Mouse (Mus musculus) midbrain, embryonic 16.5 days (tissue): Measurements from ENCODE around the gene Fgf15. TPM values are rescaled to one million over a fixed set of nuclear protein-coding genes. Genes with fewer than 3 reads are reported as not detected.

ENCODE experiments used
- ATAC-seq: fragments of 200-750 bp; cut with Nextera tagmentation; 2 replicates; pipeline ENCODE4 v1.8.0; 2017; ENCODE audit warnings: moderate TSS enrichment
- H3K27ac ChIP-seq: fragments of 300-500 bp; sonication (generic); 2 replicates; pipeline ENCODE4 v1.5.1; 2014; ENCODE audit warnings: mild to moderate bottlenecking, low read length, mixed read lengths
- H3K27me3 ChIP-seq: fragments of 300-500 bp; sonication (generic); 2 replicates; pipeline ENCODE4 v1.6.1; 2014; ENCODE audit warnings: low read depth, low read length, mixed read lengths; ENCODE audit not compliant: control insufficient read depth, insufficient read depth
- H3K36me3 ChIP-seq: fragments of 300-500 bp; sonication (generic); 2 replicates; pipeline ENCODE4 v1.6.1; 2014; ENCODE audit warnings: mild to moderate bottlenecking, low read length, moderate library complexity, mixed read lengths; ENCODE audit not compliant: control insufficient read depth, insufficient read depth
- H3K4me1 ChIP-seq: fragments of 300-500 bp; sonication (generic); 2 replicates; pipeline ENCODE4 v1.6.1; 2014; ENCODE audit warnings: mild to moderate bottlenecking, low read length, mixed read lengths; ENCODE audit not compliant: control insufficient read depth, insufficient read depth
- H3K4me2 ChIP-seq: fragments of 300-500 bp; sonication (generic); 2 replicates; pipeline ENCODE4 v1.6.1; 2014; ENCODE audit warnings: mild to moderate bottlenecking, low read length, mixed read lengths
- H3K4me3 ChIP-seq: fragments of 300-500 bp; sonication (generic); 2 replicates; pipeline ENCODE4 v1.5.1; 2014; ENCODE audit warnings: low read depth, mild to moderate bottlenecking, low read length, moderate library complexity, mixed read lengths
- H3K9ac ChIP-seq: fragments of 300-500 bp; sonication (generic); 2 replicates; pipeline ENCODE4 v1.6.1; 2014; ENCODE audit warnings: low read depth, low read length, mixed read lengths
- H3K9me3 ChIP-seq: fragments of 300-500 bp; sonication (generic); replicated peaks from 2 replicates; pipeline ENCODE4 v1.6.1; 2014; ENCODE audit warnings: mild to moderate bottlenecking, low read length, mixed read lengths; ENCODE audit not compliant: control insufficient read depth, poor library complexity, severe bottlenecking
- WGBS: fragments of 180-500 bp; shearing (Covaris S2); extraction: QIAGEN DNeasy Blood & Tissue Kit; methylation state at CpG from one replicate; pipeline ENCODE4 v1.1.7; 2014; 5-methylcytosine and 5-hydroxymethylcytosine counted together
- polyA plus RNA-seq: library from polyadenylated mRNA; unstranded; fragments of >200 nt; fragmentation: Nextera tagmentation; extraction: Ambion mirVana; gene quantifications from 2 replicates; pipeline ENCODE4 v1.2.1, GENCODE M21; 2015

Gene Fgf15
- polyA plus RNA-seq, 1 experiment from 2014 or later: 19.0 TPM

DNA sequence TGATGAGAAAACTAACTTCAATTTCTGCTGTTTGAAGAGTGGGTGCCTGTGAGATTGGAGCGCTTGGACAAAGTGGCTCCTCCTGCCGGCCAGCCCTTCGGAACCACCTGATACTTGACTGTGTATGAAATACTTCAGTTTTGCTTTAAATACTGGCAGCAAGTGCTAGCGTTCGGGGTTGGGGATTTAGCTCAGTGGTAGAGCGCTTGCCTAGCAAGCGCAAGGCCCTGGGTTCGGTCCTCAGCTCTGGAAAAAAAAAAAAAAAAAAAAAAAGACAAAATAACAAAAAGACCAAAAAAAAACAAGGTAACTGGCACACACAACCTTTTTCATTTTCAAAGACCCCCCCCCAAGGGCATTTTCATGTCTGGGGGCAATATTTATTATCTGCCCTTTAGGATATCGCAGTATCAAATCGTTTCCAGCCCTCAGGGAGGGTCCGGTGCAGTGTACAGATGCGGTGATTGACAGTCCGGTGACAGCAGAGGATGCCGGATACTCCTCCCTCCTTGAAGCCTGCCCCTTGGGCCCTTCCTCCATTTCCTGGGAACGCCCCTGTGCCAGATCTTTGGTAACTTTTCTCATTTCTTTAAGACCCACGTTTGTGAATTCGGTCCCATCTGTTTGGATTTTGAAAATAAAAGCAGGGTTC is 18.1 kb downstream of the Fgf15 start:
- peaks cover 11% of the 10 kb centered on the region for H3K4me1 ChIP-seq
- H3K4me2 ChIP-seq: peak overlapping the region; percentile 59
- no peaks in the 10 kb centered on the region for H3K27me3 ChIP-seq
- peak overlapping the region; percentile 80 for H3K27ac ChIP-seq
- ATAC-seq: peak; percentile 93
- H3K36me3 ChIP-seq: peaks cover 6% of the 10 kb centered on the region; the same call in 1 of the 2 replicates
- 8% methylated on average over 17 of the region's 17 CpGs for WGBS
- H3K4me3 ChIP-seq: peak overlapping the region; percentile 91
- peak overlapping the region; percentile 86 for H3K9ac ChIP-seq
- H3K9me3 ChIP-seq: no peaks in the 10 kb centered on the region

GRCm38 (mm10) chr7:144914948-144915750 is 18.8 kb downstream of the Fgf15 start, which contains the start of gene LTO1:
TSS of gene LTO1 (plus strand) at chr7:144915100.
- no peaks in the 10 kb centered on the region for H3K9me3 ChIP-seq
- peaks cover 8% of the 10 kb centered on the region; the same call in 1 of the 2 replicates for H3K36me3 ChIP-seq
- H3K4me2 ChIP-seq: peak within 1 kb of the TSS; percentile 96
- peaks cover 11% of the 10 kb centered on the region for H3K4me1 ChIP-seq
- H3K27me3 ChIP-seq: no peaks in the 10 kb centered on the region
- H3K27ac ChIP-seq: peak within 1 kb of the TSS; percentile 80
- H3K9ac ChIP-seq: peak within 1 kb of the TSS; percentile 86
- ATAC-seq: peak; percentile 94
- peak within 1 kb of the TSS; percentile 91 for H3K4me3 ChIP-seq
- WGBS: under 1% methylated on average over 55 of the region's 55 CpGs

- H3K9me3 ChIP-seq: no peaks in the 10 kb centered on the region
- WGBS: 89% methylated on average over 1 of the region's 1 CpGs
- H3K36me3 ChIP-seq: peaks cover 8% of the 10 kb centered on the region
- no peak for ATAC-seq
- no peak overlapping the region for H3K4me3 ChIP-seq
- H3K27me3 ChIP-seq: no peaks in the 10 kb centered on the region
- no peak overlapping the region for H3K9ac ChIP-seq
- no peak overlapping the region for H3K27ac ChIP-seq
- H3K4me2 ChIP-seq: no peak overlapping the region
- peaks cover 11% of the 10 kb centered on the region for H3K4me1 ChIP-seq
Observed at GRCm38 (mm10) chr7:144918823-144919222, 22.5 kb downstream of the Fgf15 start.

- Histone ChIP-seq H3K9me3 (no peaks in the 10 kb centered on the region), H3K36me3 (peaks cover 9% of the 10 kb centered on the region), H3K4me1 (no peaks in the 10 kb centered on the region), H3K9ac (no peak overlapping the region), H3K27me3 (no peaks in the 10 kb centered on the region), H3K4me3 (no peak overlapping the region), H3K27ac (no peak overlapping the region), H3K4me2 (no peak overlapping the region)
- WGBS: 73% methylated on average over 2 of the region's 2 CpGs
- no peak for ATAC-seq
Observed at GRCm38 (mm10) chr7:144927591-144927990, 31.3 kb downstream of the Fgf15 start.

GRCm38 (mm10) chr7:144928009-144928888 is 31.9 kb downstream of the Fgf15 start:
- Histone ChIP-seq H3K4me2 (no peak overlapping the region), H3K27me3 (no peaks in the 10 kb centered on the region), H3K4me3 (no peak overlapping the region), H3K27ac (no peak overlapping the region), H3K9me3 (no peaks in the 10 kb centered on the region), H3K9ac (no peak overlapping the region), H3K36me3 (peaks cover 9% of the 10 kb centered on the region), H3K4me1 (no peaks in the 10 kb centered on the region)
- 70% methylated on average over 4 of the region's 4 CpGs for WGBS
- no peak for ATAC-seq

- ATAC-seq: no peak
- 83% methylated on average over 6 of the region's 6 CpGs for WGBS
- H3K9me3 ChIP-seq: no peaks in the 10 kb centered on the region
Observed at GRCm38 (mm10) chr7:144928889-144929210, 32.5 kb downstream of the Fgf15 start.

GRCm38 (mm10) chr7:144929506-144929905 is 33.2 kb downstream of the Fgf15 start:
- Histone ChIP-seq H3K36me3 (peaks cover 5% of the 10 kb centered on the region; the same call in 1 of the 2 replicates), H3K27me3 (no peaks in the 10 kb centered on the region), H3K9ac (no peak overlapping the region), H3K4me3 (no peak overlapping the region), H3K9me3 (no peaks in the 10 kb centered on the region), H3K4me2 (no peak overlapping the region), H3K4me1 (no peaks in the 10 kb centered on the region), H3K27ac (no peak overlapping the region)
- 79% methylated on average over 8 of the region's 8 CpGs for WGBS
- no peak for ATAC-seq

More at GRCm38 (mm10) chr7:144928889-144929210, 32.5 kb downstream of the Fgf15 start:
- 0 out of 2 replicates have a peak overlapping the region, but pooled peaks have one; percentile 12 for H3K9ac ChIP-seq
- no peak overlapping the region for H3K4me2 ChIP-seq
- H3K36me3 ChIP-seq: peaks cover 9% of the 10 kb centered on the region
- H3K4me1 ChIP-seq: no peaks in the 10 kb centered on the region
- no peak overlapping the region for H3K4me3 ChIP-seq
- no peak overlapping the region for H3K27ac ChIP-seq
- no peaks in the 10 kb centered on the region for H3K27me3 ChIP-seq

- no peak overlapping the region for H3K4me3 ChIP-seq
- ATAC-seq: no peak; the same call in 1 of the 2 replicates
- H3K27me3 ChIP-seq: no peaks in the 10 kb centered on the region
- H3K9ac ChIP-seq: no peak overlapping the region
- no peaks in the 10 kb centered on the region for H3K9me3 ChIP-seq
- H3K36me3 ChIP-seq: peaks cover 4% of the 10 kb centered on the region; the same call in 1 of the 2 replicates
- no peaks in the 10 kb centered on the region for H3K4me1 ChIP-seq
- no peak overlapping the region for H3K27ac ChIP-seq
- no peak overlapping the region for H3K4me2 ChIP-seq
- 45% methylated on average over 5 of the region's 5 CpGs for WGBS
Observed at GRCm38 (mm10) chr7:144929931-144930330, 33.6 kb downstream of the Fgf15 start.
